Mouse (Mus musculus): ENCODE measurements around the gene Galnt17.

The Galnt17 gene

DNA sequence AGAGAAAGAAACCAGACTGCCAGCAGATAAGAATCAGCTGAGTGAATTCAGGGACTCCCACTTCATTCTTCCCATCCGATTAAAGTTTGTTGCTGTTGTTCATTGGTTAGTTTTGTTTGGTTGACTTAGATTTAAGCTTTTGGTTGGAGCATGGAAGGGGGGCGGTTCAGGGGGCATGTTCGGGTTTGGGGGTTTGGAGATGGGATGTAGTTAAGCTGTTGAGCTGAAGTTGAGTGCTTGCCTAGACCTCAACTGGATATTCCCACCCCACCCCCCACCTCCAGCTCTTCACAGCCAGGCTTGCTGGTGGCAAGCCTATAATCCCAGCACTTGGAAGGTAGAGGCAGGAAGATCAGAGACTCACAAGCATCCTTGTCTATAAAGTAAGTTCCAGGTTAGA lies at the start of gene Galnt17:
TSS of gene Galnt17 (minus strand) at position 101 of the 400 bp plus-strand sequence.
- no peak for DNase-seq (ENCODE audit: extremely low read depth, low read depth)

DNA sequence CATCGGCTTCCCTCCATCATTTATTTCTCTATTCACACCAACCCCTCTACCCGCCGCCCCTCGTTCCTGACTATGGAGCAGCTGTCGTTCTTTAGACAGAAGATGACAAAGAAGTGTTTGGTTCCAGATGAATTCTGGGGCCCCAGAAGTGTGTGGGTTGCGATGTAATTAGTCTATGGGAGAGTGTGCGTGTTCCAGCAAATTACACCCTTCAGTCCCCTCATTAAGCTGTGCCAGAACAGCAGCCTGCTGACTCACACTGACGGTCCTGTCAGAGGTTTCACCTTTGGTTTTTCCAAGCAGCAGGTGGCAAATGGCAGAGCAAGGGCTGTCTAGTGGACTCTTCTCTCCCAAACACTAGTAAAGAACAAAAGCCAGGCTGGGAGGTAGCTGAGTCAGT lies 26.2 kb upstream of the Galnt17 start:
- DNase-seq (ENCODE audit: extremely low read depth, low read depth) = no peak

DNA sequence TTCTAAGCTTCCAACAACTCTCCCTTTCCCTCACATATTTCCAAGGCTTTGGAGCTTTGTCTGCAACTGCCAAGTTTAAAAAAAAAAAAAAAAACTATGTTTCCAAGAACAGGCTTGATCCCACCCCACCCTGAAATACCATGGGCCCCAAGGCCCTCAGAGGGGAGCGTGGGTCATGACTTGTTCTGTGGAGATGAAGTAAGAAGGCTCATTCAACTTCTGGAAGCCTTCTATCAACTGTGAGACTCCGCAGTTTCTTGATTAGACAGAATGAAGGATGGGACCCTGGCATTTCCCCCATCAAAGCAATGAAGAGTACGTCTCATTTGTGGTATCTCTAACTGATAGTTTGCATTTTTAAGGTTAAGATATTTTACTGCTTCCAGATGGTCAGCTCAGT lies 13.0 kb upstream of the Galnt17 start:
- DNase-seq (ENCODE audit: extremely low read depth, low read depth) = no peak

GRCm38 (mm10) chr5:131319605-131320004 lies 11.3 kb upstream of the Galnt17 start:
- DNase-seq (ENCODE audit: extremely low read depth, low read depth) = no peak

DNA sequence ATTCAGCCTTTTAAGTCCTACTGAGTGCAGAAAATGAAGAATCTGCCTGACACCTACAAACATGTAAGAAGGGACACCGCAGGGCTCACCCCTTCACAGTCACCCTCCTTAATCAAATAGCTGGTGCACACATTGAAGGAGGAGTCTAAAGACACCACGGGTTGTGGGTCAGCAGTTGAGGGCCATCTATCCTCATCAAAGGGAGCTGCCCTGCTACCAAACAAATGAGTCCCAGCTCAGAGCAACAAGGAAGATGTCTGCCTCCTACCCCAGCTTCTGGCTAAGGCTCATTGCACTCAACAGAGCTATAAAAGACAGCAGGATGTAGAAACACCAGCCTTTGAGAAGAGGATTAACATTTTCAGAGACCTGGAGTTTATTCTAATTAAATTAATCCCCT lies 10.8 kb upstream of the Galnt17 start:
- DNase-seq (ENCODE audit: extremely low read depth, low read depth) = no peak

- no peak for DNase-seq (ENCODE audit: extremely low read depth, low read depth)
Observed at GRCm38 (mm10) chr5:131315016-131315415, 6.7 kb upstream of the Galnt17 start.

GRCm38 (mm10) chr5:131307656-131308151 lies 593 bp downstream of the Galnt17 start:
- DNase-seq (ENCODE audit: extremely low read depth, low read depth) = no peak

DNA sequence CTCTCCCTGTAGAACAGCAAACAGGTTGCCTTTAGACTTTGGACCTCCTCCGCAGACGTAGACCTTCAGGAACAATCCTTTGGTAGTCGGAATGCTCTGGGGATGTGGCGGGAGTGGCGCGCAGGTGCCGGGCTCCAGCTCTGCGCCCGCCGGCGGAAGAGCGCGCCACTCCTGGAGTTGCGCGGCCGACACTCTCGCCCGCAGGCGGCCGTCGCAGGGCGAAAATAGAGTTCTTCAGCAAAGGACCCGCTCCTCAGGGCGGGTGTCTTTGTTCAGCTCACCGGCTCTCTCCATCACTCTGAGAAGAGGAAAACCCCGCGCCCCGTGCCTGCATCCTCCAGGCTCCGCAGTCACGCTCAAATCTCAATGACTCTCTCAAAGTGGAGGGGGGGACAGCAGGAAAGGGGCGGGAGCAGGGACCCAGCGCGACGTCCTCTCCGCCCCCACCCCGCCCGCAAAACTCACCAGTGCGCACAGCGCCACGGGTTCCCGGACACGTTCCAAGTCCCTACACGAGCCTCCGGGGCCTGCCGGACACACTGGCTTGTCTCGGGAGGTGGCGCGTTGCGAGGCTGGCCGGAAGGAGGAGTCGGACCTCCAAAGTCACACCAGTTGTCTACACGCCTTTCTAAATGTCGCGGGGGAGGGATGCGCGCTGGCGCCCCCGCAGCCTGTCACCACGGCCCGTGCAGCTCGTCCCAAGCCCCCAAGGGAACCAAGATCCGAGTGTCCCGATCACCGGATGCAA lies 1.2 kb downstream of the Galnt17 start:
- no peak for DNase-seq (ENCODE audit: extremely low read depth, low read depth)

DNA sequence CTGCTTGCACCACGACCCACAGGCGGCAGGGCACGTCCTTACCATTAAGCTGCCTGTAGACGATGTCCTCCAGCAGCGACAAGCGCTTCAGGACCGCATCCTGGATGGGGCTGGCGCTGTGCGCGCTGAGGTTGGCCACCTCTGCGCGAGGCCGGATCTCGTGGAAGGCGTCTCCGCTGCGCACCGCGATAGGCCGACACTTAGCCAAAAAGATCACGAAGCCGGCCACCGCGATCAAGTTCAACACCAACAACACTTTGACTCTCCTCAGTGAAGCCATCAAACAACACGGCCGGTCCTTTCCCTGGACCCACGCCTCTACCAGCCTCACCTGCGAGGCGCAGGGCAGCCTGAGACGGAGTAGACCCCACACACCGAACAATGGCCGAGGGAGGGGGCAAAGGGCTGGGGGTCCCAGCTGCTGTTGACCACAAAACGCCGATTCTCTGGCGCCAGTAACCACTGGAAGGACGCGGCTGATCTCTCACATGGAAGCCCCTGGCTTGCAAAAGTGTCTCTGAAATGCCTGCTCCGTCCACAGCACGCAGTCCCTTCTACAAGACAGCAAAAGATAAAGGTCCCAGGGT lies 1.9 kb downstream of the Galnt17 start:
- no peak for DNase-seq (ENCODE audit: extremely low read depth, low read depth)

DNA sequence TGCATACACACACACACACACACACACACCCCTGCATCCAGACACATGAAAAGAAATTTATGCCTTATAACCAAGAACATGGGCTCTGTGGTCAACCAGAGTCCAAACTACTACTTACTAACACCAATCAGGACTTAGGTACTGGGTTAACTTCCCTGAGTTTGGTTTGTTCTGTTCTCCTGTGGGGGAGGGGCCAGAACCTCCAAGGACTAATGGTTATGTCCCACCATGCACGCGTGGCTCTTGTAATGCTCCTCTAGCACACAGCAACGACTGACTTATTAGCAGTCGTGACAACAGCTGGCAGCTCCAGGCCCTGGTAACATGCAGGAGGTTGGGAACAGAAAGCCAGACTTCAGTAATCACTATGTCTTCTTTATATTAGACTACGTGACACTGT lies 3.1 kb downstream of the Galnt17 start:
- no peak for DNase-seq (ENCODE audit: extremely low read depth, low read depth)

DNA sequence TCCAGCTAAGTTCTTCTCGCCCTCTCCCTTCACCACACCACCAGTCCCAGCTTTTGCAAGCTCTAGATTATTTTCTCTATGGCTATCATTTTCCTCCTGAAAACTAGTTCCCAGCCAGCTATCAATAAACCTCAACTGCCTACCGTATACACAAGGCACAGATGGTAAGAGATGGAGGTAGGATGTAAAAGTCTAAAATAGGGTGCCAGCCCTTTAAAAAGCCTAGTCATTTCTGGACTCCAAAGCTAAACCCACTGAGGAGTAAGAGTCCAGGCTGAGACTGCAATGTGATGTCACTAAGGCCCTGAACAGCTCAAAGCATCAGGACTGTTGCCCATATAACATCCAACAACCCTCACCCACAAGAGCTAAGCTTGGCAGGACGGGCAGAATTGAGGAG lies 6.8 kb downstream of the Galnt17 start:
- DNase-seq (ENCODE audit: extremely low read depth, low read depth) = no peak

- DNase-seq (ENCODE audit: extremely low read depth, low read depth) = no peak
Observed at GRCm38 (mm10) chr5:131293726-131294449, 14.4 kb downstream of the Galnt17 start.

DNA sequence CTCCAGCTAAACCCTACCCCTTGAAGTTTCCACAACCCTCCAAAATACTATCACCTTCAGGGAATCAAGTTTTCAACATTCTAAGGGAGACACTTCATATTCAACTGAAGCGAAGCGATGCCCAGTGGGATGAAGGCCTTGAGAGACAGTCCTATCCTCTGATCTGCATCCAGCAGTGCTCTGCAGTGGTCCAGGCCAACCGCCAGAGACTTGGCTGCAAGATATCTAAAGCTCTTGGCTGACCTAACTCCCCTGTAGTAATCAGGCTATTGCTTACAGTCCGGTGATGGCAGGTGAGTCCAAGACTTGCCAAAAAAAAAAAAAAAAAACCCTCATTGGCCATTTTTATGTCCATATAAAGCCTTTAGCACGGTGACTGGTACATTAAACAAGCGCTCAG lies 21.2 kb downstream of the Galnt17 start:
- no peak for DNase-seq (ENCODE audit: extremely low read depth, low read depth)

- DNase-seq (ENCODE audit: extremely low read depth, low read depth) = no peak
Observed at GRCm38 (mm10) chr5:131286680-131287079, 21.6 kb downstream of the Galnt17 start.

- no peak for DNase-seq (ENCODE audit: extremely low read depth, low read depth)
Observed at GRCm38 (mm10) chr5:131280349-131280748, 27.9 kb downstream of the Galnt17 start.

DNA sequence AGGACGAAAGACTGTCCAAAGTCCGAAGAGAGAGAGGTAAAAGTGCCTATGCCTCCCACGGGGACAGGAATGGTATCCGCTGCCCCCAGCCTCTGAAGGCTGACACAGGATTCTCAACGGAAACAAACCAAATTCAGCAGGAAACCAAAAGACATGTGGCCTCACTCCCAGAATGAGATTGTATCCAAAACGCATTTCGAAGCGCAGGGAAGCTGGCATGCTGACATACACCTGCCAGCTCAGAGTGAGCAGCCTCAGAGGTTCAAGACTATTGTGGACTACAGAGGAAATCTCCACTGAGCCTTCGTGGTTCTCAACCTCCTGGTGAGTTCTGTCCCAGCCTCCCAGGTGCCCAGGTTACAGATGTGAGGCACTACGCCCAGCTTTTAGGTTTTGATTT lies 29.0 kb downstream of the Galnt17 start:
- no peak for DNase-seq (ENCODE audit: extremely low read depth, low read depth)

DNA sequence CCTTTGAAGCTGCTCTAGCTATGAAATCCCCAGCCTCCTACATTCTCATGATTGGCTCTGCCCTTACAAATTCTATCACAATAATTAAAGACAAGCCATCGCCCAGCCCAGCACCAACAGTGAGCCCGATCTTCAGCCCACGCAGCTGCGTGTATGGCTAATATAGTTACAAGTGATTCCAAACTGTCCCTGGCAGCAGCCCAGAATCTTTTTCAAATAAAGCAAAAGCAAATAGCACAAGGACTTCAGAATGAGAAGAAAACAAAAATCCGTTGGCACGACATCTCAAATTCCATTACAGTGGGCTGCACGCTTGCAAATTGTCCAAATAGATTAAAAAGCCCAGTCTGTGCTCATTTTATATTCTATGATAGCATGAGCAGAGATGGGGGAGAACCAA lies 31.1 kb downstream of the Galnt17 start:
- DNase-seq (ENCODE audit: extremely low read depth, low read depth) = no peak

- DNase-seq (ENCODE audit: extremely low read depth, low read depth) = no peak
Observed at GRCm38 (mm10) chr5:131266291-131266690, 42.0 kb downstream of the Galnt17 start.

GRCm38 (mm10) chr5:131264145-131264544 lies 44.2 kb downstream of the Galnt17 start:
- DNase-seq (ENCODE audit: extremely low read depth, low read depth) = no peak

DNA sequence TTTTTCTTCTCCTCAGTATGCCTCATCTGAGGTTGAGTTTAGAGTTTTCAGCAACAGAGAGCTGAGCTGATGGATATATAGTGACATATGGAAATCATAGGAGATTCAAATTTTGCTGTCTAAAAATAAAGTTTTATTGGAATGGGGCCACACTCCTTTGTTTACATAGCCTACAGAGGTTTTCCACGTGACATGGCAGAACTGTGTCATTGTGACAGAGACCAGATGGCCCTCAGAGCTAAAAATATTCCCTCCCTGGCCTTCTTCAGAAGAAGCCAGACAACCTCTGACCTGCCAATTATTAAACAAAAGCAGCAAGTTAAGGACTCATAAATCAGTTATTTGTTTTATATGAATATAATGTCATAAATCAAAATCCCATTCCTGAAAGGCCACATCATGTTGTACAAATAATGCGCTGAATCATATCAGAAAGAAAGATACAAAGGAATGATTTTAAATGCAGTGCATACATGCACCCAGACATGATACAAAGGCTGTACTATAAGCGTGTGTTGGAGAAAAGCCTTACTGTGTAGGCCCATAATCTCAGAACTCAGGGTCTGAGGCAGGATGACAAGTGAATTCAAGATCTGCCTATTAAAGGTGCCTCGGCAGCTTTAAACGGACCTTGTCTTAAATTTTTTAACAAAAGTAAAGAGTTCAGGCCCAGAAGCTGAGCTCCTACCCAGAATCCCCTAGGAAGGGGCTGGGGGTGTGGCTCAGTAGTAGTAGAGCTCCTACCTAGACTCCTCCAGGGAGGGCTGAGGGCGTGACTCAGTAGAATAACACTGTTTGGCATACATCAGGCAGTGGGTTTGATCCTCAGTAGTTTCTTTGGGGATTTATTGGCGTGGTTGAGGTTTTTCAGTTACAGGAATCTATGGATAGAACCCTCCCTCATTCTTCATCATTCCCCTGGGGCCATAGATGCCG lies 57.3 kb downstream of the Galnt17 start:
- no peak for DNase-seq (ENCODE audit: extremely low read depth, low read depth)

- DNase-seq (ENCODE audit: extremely low read depth, low read depth) = no peak
Observed at GRCm38 (mm10) chr5:131248416-131248815, 59.9 kb downstream of the Galnt17 start.

Measured in MEL-GATA-1-ER (cell line).